11 mouse cellular contexts compared by ENCODE assay signal in genomic region chr1:171619001-171619400, GRCm38 (mm10). TPM values are rescaled to one million over a fixed set of nuclear protein-coding genes. Genes with fewer than 3 reads are reported as not detected.
DNase-seq lines count a peak whose midpoint lies in the region; TF ChIP-seq lines count a peak whose summit lies in the region.
"Had no signal": no experiment of that assay in that cellular context is flagged by ENCODE, and none has a peak within 500 bp of the region (broad histone marks: within the 10 kb centered on the region; RNA-seq: fewer than 3 reads in every experiment).

No protein-coding gene starts in this region.

- intact Hi-C loops in gastrocnemius, postnatal 14 days (cut with DNase I; ENCODE audit: low total_unique reads) = no loop called here

- no peak overlapping the region for H3K4me3 ChIP-seq in myocyte
- H3K4me3 ChIP-seq: embryonic facial prominence, embryonic 15.5 days had no signal

- peak; percentile 13 for DNase-seq in gastrocnemius, postnatal 14 days
- no peak for DNase-seq in gastrocnemius, postnatal 4 days (ENCODE audit: low spot score in 2 of 2)
- DNase-seq in CD4-positive helper T cell, adult 2 months (ENCODE audit: low read depth, low spot score) = peak; percentile 42
- peak; percentile 61 for DNase-seq in induced T-regulatory cell, adult 2 months (ENCODE audit: low read depth)
- DNase-seq in ovary, adult 18-20 months (ENCODE audit: low spot score) = no peak
- DNase-seq in urinary bladder, postnatal 14 days (ENCODE audit: low spot score) = no peak
- no peak for DNase-seq in cerebellum, adult 8-10 months
- DNase-seq: retina, postnatal 1 day had no signal

- no peak overlapping the region for H3ac ChIP-seq in myocyte (ENCODE audit: control insufficient read depth, insufficient read length)

- H3K4me2 ChIP-seq in myocyte (ENCODE audit: low read depth) = peak overlapping the region; percentile 2
- H3K4me2 ChIP-seq: embryonic facial prominence, embryonic 15.5 days had no signal

- H3K79me2 ChIP-seq in myocyte (ENCODE audit: control insufficient read depth, insufficient read depth) = no peaks in the 10 kb centered on the region

- H3K36me3 ChIP-seq in myocyte (ENCODE audit: control insufficient read depth, insufficient read depth) = no peaks in the 10 kb centered on the region
- H3K36me3 ChIP-seq: embryonic facial prominence, embryonic 15.5 days had no signal

- TF ChIP-seq POLR2A in myocyte (IDR thresholded peaks at IDR 0.05; ENCODE audit: insufficient read length, low read depth) = no peak

- H3K27me3 ChIP-seq in myocyte (ENCODE audit: control insufficient read depth, insufficient read depth, insufficient read length) = no peaks in the 10 kb centered on the region
- H3K27me3 ChIP-seq: embryonic facial prominence, embryonic 15.5 days had no signal

TF ChIP-seq in myocyte, 11 proteins besides CTCF, POLR2A, EP300 and RAD21:
- no peak for TF ChIP-seq E2F4 (IDR thresholded peaks at IDR 0.05; ENCODE audit: insufficient read depth)
- TF ChIP-seq CEBPB (IDR thresholded peaks at IDR 0.05; ENCODE audit: insufficient read depth, poor library complexity, severe bottlenecking) = no peak
- TF ChIP-seq SRF (IDR thresholded peaks at IDR 0.05; ENCODE audit: control insufficient read depth, insufficient read length, low read depth) = no peak
- TF ChIP-seq MAX (IDR thresholded peaks at IDR 0.05; ENCODE audit: low read depth) = no peak
- TF ChIP-seq TCF12 (IDR thresholded peaks at IDR 0.05; ENCODE audit: insufficient read depth, poor library complexity, severe bottlenecking) = no peak
- no peak for TF ChIP-seq MYOG (IDR thresholded peaks at IDR 0.05; ENCODE audit: control insufficient read depth in 1 of 3, insufficient read depth in 1 of 3, insufficient read length in 2 of 3, low read depth in 2 of 3)
- TF ChIP-seq USF1 (IDR thresholded peaks at IDR 0.05; ENCODE audit: low read depth) = no peak
- no peak for TF ChIP-seq MYOD1 (IDR thresholded peaks at IDR 0.05; ENCODE audit: control insufficient read depth in 1 of 3, insufficient read length in 2 of 3, low read depth in 2 of 3)
- no peak for TF ChIP-seq TCF3 (IDR thresholded peaks at IDR 0.05; ENCODE audit: insufficient read length, low read depth)
- no peak for TF ChIP-seq POLR2AphosphoS2 (IDR thresholded peaks at IDR 0.05; ENCODE audit: insufficient read length, low read depth)

RNA-seq across cellular contexts. Expression of gene Ly9, which starts 11.8 kb away (rescaled TPM):
- under 1 TPM; 0.11 to 0.21 TPM for total RNA-seq in gastrocnemius, postnatal 14 days (2021)
- total RNA-seq in gastrocnemius, postnatal 4 days (2021) = under 1 TPM; 0.37 to 0.54 TPM
- polyA plus RNA-seq in myocyte (2012; fragmentation: generic; extraction: Trizol) = not detected
- polyA plus RNA-seq: heart, embryonic 14.5 days had no signal

RNA-seq across cellular contexts. Expression of gene Slamf7, which starts 33.8 kb away (rescaled TPM):
- total RNA-seq in gastrocnemius, postnatal 14 days (2021) = not detected
- total RNA-seq in gastrocnemius, postnatal 4 days (2021) = under 1 TPM in 1 of 2 experiments, not detected in 1; 0.20 TPM
- not detected for polyA plus RNA-seq in myocyte (2012; fragmentation: generic; extraction: Trizol)
- polyA plus RNA-seq: heart, embryonic 14.5 days had no signal

Comparison
In these comparisons a context has a peak if more than half of its experiments do, and no peak if none do; other contexts are left out.
1. DNase-seq: peak in gastrocnemius, postnatal 14 days (single experiment), CD4-positive helper T cell, adult 2 months (single experiment) and induced T-regulatory cell, adult 2 months (single experiment); none in gastrocnemius, postnatal 4 days (0 of 2), ovary, adult 18-20 months (single experiment), urinary bladder, postnatal 14 days (single experiment) and cerebellum, adult 8-10 months (single experiment).